In genomic region chr3:88216534-88217326, GRCm38 (mm10) we compare ENCODE assay signal across 13 mouse cellular contexts. TPM values are rescaled to one million over a fixed set of nuclear protein-coding genes. Genes with fewer than 3 reads are reported as not detected.
DNase-seq lines count a peak whose midpoint lies in the region; ATAC-seq and TF ChIP-seq lines count a peak whose summit lies in the region.
"Had no signal": no experiment of that assay in that cellular context is flagged by ENCODE, and none has a peak within 500 bp of the region (broad histone marks: within the 10 kb centered on the region; RNA-seq: fewer than 3 reads in every experiment).

No protein-coding gene starts in this region.

- H3K4me3 ChIP-seq in lung, embryonic 15.5 days: 0 out of 2 replicates have a peak overlapping the region, but pooled peaks have one; percentile 32
- peak overlapping the region; percentile 68 for H3K4me3 ChIP-seq in hindbrain, embryonic 14.5 days (replicated peaks; ENCODE audit: low read length)
- H3K4me3 ChIP-seq in olfactory bulb, adult 2 months (ENCODE audit: insufficient read depth, low read depth, low read length): peak overlapping the region; percentile 75

- H3K27me3 ChIP-seq in lung, embryonic 15.5 days: peaks cover 98% of the 10 kb centered on the region
- 0 out of 2 replicates have a peak, but pooled peaks cover 3% of the 10 kb centered on the region for H3K27me3 ChIP-seq in hindbrain, embryonic 14.5 days (ENCODE audit: control insufficient read depth, insufficient read depth, low read length)

- TF ChIP-seq POLR2A in olfactory bulb, adult 2 months (IDR thresholded peaks at IDR 0.05; ENCODE audit: insufficient read depth, low read depth, low read length): no peak

- DNase-seq in lung, postnatal 4 days: no peak
- peak; percentile 78 to 80 for DNase-seq in cerebellum, postnatal 36 days
- DNase-seq in hindbrain, embryonic 14.5 days (ENCODE audit: low spot score): no peak
- no peak for DNase-seq in adrenal gland, adult 2 months
- no peak for DNase-seq in gastrocnemius, postnatal 36 days
- DNase-seq: adrenal gland, postnatal 25 days; heart, postnatal 4 days; right cerebral cortex, postnatal 4 days; thymus, postnatal 14 days had no signal

- peaks cover 12% of the 10 kb centered on the region for H3K4me1 ChIP-seq in lung, embryonic 15.5 days
- peaks cover 33% of the 10 kb centered on the region for H3K4me1 ChIP-seq in hindbrain, embryonic 14.5 days (replicated peaks; ENCODE audit: control insufficient read depth, insufficient read depth, low read length)
- peaks cover 35% of the 10 kb centered on the region for H3K4me1 ChIP-seq in olfactory bulb, adult 2 months (ENCODE audit: control insufficient read depth, insufficient read depth, low read length)

- 9% methylated on average over 7 of the region's 7 CpGs for WGBS in lung, embryonic 15.5 days
- WGBS in hindbrain, embryonic 14.5 days: 8% methylated on average over 7 of the region's 7 CpGs
- WGBS in olfactory bulb, adult 2 months: 24% methylated on average over 7 of the region's 7 CpGs

- H3K4me2 ChIP-seq in lung, embryonic 15.5 days: no peak overlapping the region
- peak overlapping the region; percentile 94 for H3K4me2 ChIP-seq in hindbrain, embryonic 14.5 days (replicated peaks)

- no peak for TF ChIP-seq CTCF in olfactory bulb, adult 2 months (IDR thresholded peaks at IDR 0.05; ENCODE audit: insufficient read depth, low read depth, low read length)

- H3K9me3 ChIP-seq in lung, embryonic 15.5 days: no peaks in the 10 kb centered on the region
- no peaks in the 10 kb centered on the region for H3K9me3 ChIP-seq in hindbrain, embryonic 14.5 days (ENCODE audit: control insufficient read depth, low read length)
- H3K9me3 ChIP-seq: embryonic facial prominence, embryonic 13.5 days had no signal

- no peaks in the 10 kb centered on the region for H3K36me3 ChIP-seq in lung, embryonic 15.5 days
- peaks cover 38% of the 10 kb centered on the region for H3K36me3 ChIP-seq in hindbrain, embryonic 14.5 days (replicated peaks; ENCODE audit: control insufficient read depth, insufficient read depth)
- H3K36me3 ChIP-seq: embryonic facial prominence, embryonic 13.5 days had no signal

- intact Hi-C loops in gastrocnemius, postnatal 36 days (cut with DNase I): no loop called here

- no peak overlapping the region for H3K9ac ChIP-seq in lung, embryonic 15.5 days
- peak overlapping the region; percentile 96 for H3K9ac ChIP-seq in hindbrain, embryonic 14.5 days
- H3K9ac ChIP-seq: embryonic facial prominence, embryonic 13.5 days had no signal

- no peak overlapping the region for H3K27ac ChIP-seq in lung, embryonic 15.5 days
- H3K27ac ChIP-seq in hindbrain, embryonic 14.5 days: peak overlapping the region; percentile 98
- peak overlapping the region; percentile 94 for H3K27ac ChIP-seq in olfactory bulb, adult 2 months (ENCODE audit: insufficient read depth, low read depth, low read length)
- H3K27ac ChIP-seq: embryonic facial prominence, embryonic 13.5 days had no signal

- ATAC-seq in lung, embryonic 15.5 days (ENCODE audit: borderline replicate concordance, extremely low read depth, low FRiP score, low TSS enrichment): no peak
- ATAC-seq in hindbrain, embryonic 14.5 days (ENCODE audit: low FRiP score): no peak

RNA-seq across cellular contexts. Expression of gene Rhbg, which starts 37.8 kb away (rescaled TPM):
- 0.34 and 0.42 TPM in 2 replicates for polyA plus RNA-seq in lung, embryonic 15.5 days (2015; fragmentation: Nextera tagmentation; extraction: Ambion mirVana)
- polyA plus RNA-seq in hindbrain, embryonic 14.5 days (2014; fragmentation: Nextera tagmentation; extraction: Ambion mirVana): 0.48 and 0.76 TPM in 2 replicates
- not detected in 2 replicates for polyA plus RNA-seq in olfactory bulb, adult 2 months (2012; ENCODE audit: insufficient read depth, insufficient read length, low replicate concordance, missing spikeins)
- 10 to 100 TPM in 1 of 2 experiments, 1 to 10 TPM in 1; 8.5 to 18.3 TPM for total RNA-seq in adrenal gland, adult 2 months (2021)
- 0.76 and 1.8 TPM in 2 replicates for polyA plus RNA-seq in adrenal gland, adult 2 months (2012; rRNA removed)
- total RNA-seq in gastrocnemius, postnatal 36 days (2021): not detected
- total RNA-seq: gastrocnemius, adult 18-20 months; heart, postnatal 4 days had no signal

Comparison
In these comparisons a context has a peak if more than half of its experiments do, and no peak if none do; other contexts are left out.
1. DNase-seq: peak in cerebellum, postnatal 36 days (2 of 2); none in lung, postnatal 4 days (0 of 2), hindbrain, embryonic 14.5 days (single experiment), adrenal gland, adult 2 months (single experiment) and gastrocnemius, postnatal 36 days (0 of 2).
2. Peak in every context shown above with its lines, with median percentiles within 50 percentile points of each other: H3K4me3 ChIP-seq.